Mouse (Mus musculus) E14TG2a.4 (cell line): ENCODE measurements around the gene Gp1bb.

Experiments used
- CTCF ChIP-seq: conservative IDR thresholded peaks from 2 replicates; pipeline ENCODE4 v1.5.1; 2014; ENCODE audit warnings: low read length
- NANOG ChIP-seq: IDR thresholded peaks from 2 replicates; pipeline ENCODE4 v1.6.1; 2014; ENCODE audit warnings: borderline replicate concordance, low read length, mixed read lengths

DNA sequence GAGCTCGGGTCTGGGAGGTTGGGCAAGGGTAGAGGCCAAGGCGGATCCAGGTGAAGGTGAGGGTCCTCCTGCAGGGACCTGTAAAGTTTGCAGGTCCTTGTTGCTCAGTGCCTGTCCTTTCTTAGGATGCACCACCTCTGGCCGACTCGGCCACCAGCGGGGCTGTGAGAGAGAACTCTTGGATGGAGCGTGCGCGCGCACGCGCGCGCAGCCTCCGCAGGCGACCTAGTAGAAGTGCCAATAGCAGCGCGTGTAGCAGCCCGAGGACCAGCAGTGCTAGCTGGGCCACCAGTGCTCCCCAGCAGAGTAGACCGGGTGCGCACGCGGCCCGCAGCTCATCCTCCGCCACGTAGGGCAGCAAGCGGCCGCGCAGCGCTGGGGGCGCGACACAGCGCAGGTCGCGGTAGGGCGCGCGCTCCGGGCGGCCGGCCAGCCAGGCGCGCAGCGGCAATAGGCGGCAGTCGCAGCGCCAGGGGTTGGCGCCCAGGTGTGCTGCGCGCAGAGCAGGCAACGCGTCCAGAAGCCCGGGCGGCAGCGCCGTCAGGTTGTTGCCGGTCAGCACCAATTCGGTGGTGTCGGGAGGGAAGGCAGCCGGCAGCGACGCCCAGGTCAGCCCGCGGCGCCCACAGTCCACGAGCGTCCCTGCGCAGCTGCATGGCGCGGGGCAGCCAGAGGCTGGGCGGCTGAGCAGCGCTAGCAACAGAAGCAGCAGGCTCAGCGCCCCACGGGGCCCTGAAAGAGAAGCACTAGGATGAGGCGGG lies 1.4 kb downstream of the Gp1bb start:
- TF ChIP-seq CTCF = no peak
- TF ChIP-seq NANOG = no peak
